Mouse (Mus musculus): Measurements from ENCODE around the gene Hoxb8. TPM values are rescaled to one million over a fixed set of nuclear protein-coding genes. Genes with fewer than 3 reads are reported as not detected.

Hoxb8 gene
- polyA plus RNA-seq, 1 experiment from 2014 or later, result 0.63 TPM

- Histone ChIP-seq H3K36me3 (replicated peaks; ENCODE audit: control insufficient read depth, insufficient read depth, low read depth, low read length) (no peaks in the 10 kb centered on the region), H3K9ac (replicated peaks; ENCODE audit: low read length) (no peak overlapping the region), H3K4me3 (ENCODE audit: low read depth, low read length) (no peak overlapping the region), H3K4me1 (ENCODE audit: control insufficient read depth, insufficient read depth, low read length) (no peaks in the 10 kb centered on the region), H3K9me3 (replicated peaks; ENCODE audit: control insufficient read depth, low read length) (no peaks in the 10 kb centered on the region), H3K27ac (replicated peaks; ENCODE audit: low read depth, low read length) (no peak overlapping the region), H3K4me2 (ENCODE audit: low read depth, low read length) (no peak overlapping the region), H3K27me3 (ENCODE audit: control insufficient read depth, insufficient read depth, low read length) (peaks cover 99% of the 10 kb centered on the region)
- WGBS, result 5% methylated on average over 6 of the region's 6 CpGs
- DNase-seq (ENCODE audit: low spot score), result no peak
- no peak for ATAC-seq (replicated peaks; ENCODE audit: insufficient number of reproducible peaks, low FRiP score, low TSS enrichment, low read depth)
These were observed 19.4 kb upstream of the Hoxb8 start for GRCm38 (mm10) chr11:96262262-96262830.

- 1% methylated on average over 33 of the region's 33 CpGs for WGBS
- Histone ChIP-seq H3K4me2 (ENCODE audit: low read depth, low read length) (no peak overlapping the region), H3K4me1 (ENCODE audit: control insufficient read depth, insufficient read depth, low read length) (no peaks in the 10 kb centered on the region), H3K4me3 (ENCODE audit: low read depth, low read length) (no peak overlapping the region), H3K27ac (replicated peaks; ENCODE audit: low read depth, low read length) (no peak overlapping the region), H3K9ac (replicated peaks; ENCODE audit: low read length) (no peak overlapping the region), H3K27me3 (ENCODE audit: control insufficient read depth, insufficient read depth, low read length) (peaks cover 96% of the 10 kb centered on the region), H3K9me3 (replicated peaks; ENCODE audit: control insufficient read depth, low read length) (no peaks in the 10 kb centered on the region), H3K36me3 (replicated peaks; ENCODE audit: control insufficient read depth, insufficient read depth, low read depth, low read length) (no peaks in the 10 kb centered on the region)
- DNase-seq (ENCODE audit: low spot score) (no peak), ATAC-seq (replicated peaks; ENCODE audit: insufficient number of reproducible peaks, low FRiP score, low TSS enrichment, low read depth) (no peak)
These were observed 17.9 kb upstream of the Hoxb8 start for GRCm38 (mm10) chr11:96263636-96264389.

- Histone ChIP-seq H3K4me3 (ENCODE audit: low read depth, low read length) (no peak overlapping the region), H3K4me2 (ENCODE audit: low read depth, low read length) (no peak overlapping the region)
- ATAC-seq (replicated peaks; ENCODE audit: insufficient number of reproducible peaks, low FRiP score, low TSS enrichment, low read depth), result no peak
These were observed 17.2 kb upstream of the Hoxb8 start for GRCm38 (mm10) chr11:96264390-96265020.

GRCm38 (mm10) chr11:96265954-96266353 lies 15.8 kb upstream of the Hoxb8 start:
- no peak for DNase-seq (ENCODE audit: low spot score)
- no peaks in the 10 kb centered on the region for H3K36me3 ChIP-seq (replicated peaks; ENCODE audit: control insufficient read depth, insufficient read depth, low read depth, low read length)
- no peak overlapping the region for H3K4me3 ChIP-seq (ENCODE audit: low read depth, low read length)
- H3K4me1 ChIP-seq (ENCODE audit: control insufficient read depth, insufficient read depth, low read length), result no peaks in the 10 kb centered on the region
- no peak overlapping the region for H3K9ac ChIP-seq (replicated peaks; ENCODE audit: low read length)
- ATAC-seq (replicated peaks; ENCODE audit: insufficient number of reproducible peaks, low FRiP score, low TSS enrichment, low read depth), result no peak
- no peaks in the 10 kb centered on the region for H3K9me3 ChIP-seq (replicated peaks; ENCODE audit: control insufficient read depth, low read length)
- H3K27me3 ChIP-seq (ENCODE audit: control insufficient read depth, insufficient read depth, low read length), result peaks cover 96% of the 10 kb centered on the region
- WGBS, result under 1% methylated on average over 7 of the region's 7 CpGs
- no peak overlapping the region for H3K4me2 ChIP-seq (ENCODE audit: low read depth, low read length)
- H3K27ac ChIP-seq (replicated peaks; ENCODE audit: low read depth, low read length), result no peak overlapping the region

More at GRCm38 (mm10) chr11:96264390-96265020, 17.2 kb upstream of the Hoxb8 start:
- Histone ChIP-seq H3K9ac (replicated peaks; ENCODE audit: low read length) (no peak overlapping the region), H3K36me3 (replicated peaks; ENCODE audit: control insufficient read depth, insufficient read depth, low read depth, low read length) (no peaks in the 10 kb centered on the region), H3K9me3 (replicated peaks; ENCODE audit: control insufficient read depth, low read length) (no peaks in the 10 kb centered on the region), H3K27ac (replicated peaks; ENCODE audit: low read depth, low read length) (no peak overlapping the region), H3K27me3 (ENCODE audit: control insufficient read depth, insufficient read depth, low read length) (peaks cover 96% of the 10 kb centered on the region), H3K4me1 (ENCODE audit: control insufficient read depth, insufficient read depth, low read length) (no peaks in the 10 kb centered on the region)
- DNase-seq (ENCODE audit: low spot score), result no peak
- 1% methylated on average over 8 of the region's 8 CpGs for WGBS

GRCm38 (mm10) chr11:96267021-96267920 lies 14.4 kb upstream of the Hoxb8 start:
- 9% methylated on average over 7 of the region's 7 CpGs for WGBS
- no peak for DNase-seq (ENCODE audit: low spot score)

GRCm38 (mm10) chr11:96268031-96268745 lies 13.5 kb upstream of the Hoxb8 start:
- no peak for DNase-seq (ENCODE audit: low spot score)
- Histone ChIP-seq H3K9ac (replicated peaks; ENCODE audit: low read length) (no peak overlapping the region), H3K9me3 (replicated peaks; ENCODE audit: control insufficient read depth, low read length) (no peaks in the 10 kb centered on the region), H3K4me3 (ENCODE audit: low read depth, low read length) (no peak overlapping the region), H3K4me1 (ENCODE audit: control insufficient read depth, insufficient read depth, low read length) (peaks cover 2% of the 10 kb centered on the region; the same call in 1 of the 2 replicates), H3K4me2 (ENCODE audit: low read depth, low read length) (no peak overlapping the region), H3K27me3 (ENCODE audit: control insufficient read depth, insufficient read depth, low read length) (peaks cover 96% of the 10 kb centered on the region), H3K27ac (replicated peaks; ENCODE audit: low read depth, low read length) (no peak overlapping the region), H3K36me3 (replicated peaks; ENCODE audit: control insufficient read depth, insufficient read depth, low read depth, low read length) (no peaks in the 10 kb centered on the region)
- no peak for ATAC-seq (replicated peaks; ENCODE audit: insufficient number of reproducible peaks, low FRiP score, low TSS enrichment, low read depth)
- WGBS, result 8% methylated on average over 1 of the region's 1 CpGs

More at GRCm38 (mm10) chr11:96267021-96267920, 14.4 kb upstream of the Hoxb8 start:
- Histone ChIP-seq H3K4me2 (ENCODE audit: low read depth, low read length) (no peak overlapping the region), H3K36me3 (replicated peaks; ENCODE audit: control insufficient read depth, insufficient read depth, low read depth, low read length) (no peaks in the 10 kb centered on the region), H3K9ac (replicated peaks; ENCODE audit: low read length) (no peak overlapping the region), H3K27ac (replicated peaks; ENCODE audit: low read depth, low read length) (no peak overlapping the region), H3K9me3 (replicated peaks; ENCODE audit: control insufficient read depth, low read length) (no peaks in the 10 kb centered on the region), H3K27me3 (ENCODE audit: control insufficient read depth, insufficient read depth, low read length) (peaks cover 96% of the 10 kb centered on the region), H3K4me3 (ENCODE audit: low read depth, low read length) (no peak overlapping the region), H3K4me1 (ENCODE audit: control insufficient read depth, insufficient read depth, low read length) (peaks cover 2% of the 10 kb centered on the region; the same call in 1 of the 2 replicates)
- ATAC-seq (replicated peaks; ENCODE audit: insufficient number of reproducible peaks, low FRiP score, low TSS enrichment, low read depth), result no peak

- Histone ChIP-seq H3K4me2 (ENCODE audit: low read depth, low read length) (no peak overlapping the region), H3K4me1 (ENCODE audit: control insufficient read depth, insufficient read depth, low read length) (peaks cover 2% of the 10 kb centered on the region; the same call in 1 of the 2 replicates), H3K9me3 (replicated peaks; ENCODE audit: control insufficient read depth, low read length) (no peaks in the 10 kb centered on the region), H3K27ac (replicated peaks; ENCODE audit: low read depth, low read length) (no peak overlapping the region), H3K36me3 (replicated peaks; ENCODE audit: control insufficient read depth, insufficient read depth, low read depth, low read length) (no peaks in the 10 kb centered on the region), H3K27me3 (ENCODE audit: control insufficient read depth, insufficient read depth, low read length) (peaks cover 96% of the 10 kb centered on the region), H3K4me3 (ENCODE audit: low read depth, low read length) (no peak overlapping the region), H3K9ac (replicated peaks; ENCODE audit: low read length) (no peak overlapping the region)
- DNase-seq (ENCODE audit: low spot score), result no peak
- no peak for ATAC-seq (replicated peaks; ENCODE audit: insufficient number of reproducible peaks, low FRiP score, low TSS enrichment, low read depth)
- under 1% methylated on average over 19 of the region's 19 CpGs for WGBS
These were observed 11.8 kb upstream of the Hoxb8 start for GRCm38 (mm10) chr11:96269869-96270268.

Measured in embryonic facial prominence, embryonic 11.5 days (tissue).